Mouse (Mus musculus) liver, adult 2 months (tissue): ENCODE data around the gene 2610301B20Rik. TPM values are rescaled to one million over a fixed set of nuclear protein-coding genes. Genes with fewer than 3 reads are reported as not detected.
"Not testable (repeated sequence)": the region's sequence is repeated elsewhere in the genome, so short reads cannot be mapped to it uniquely, and the experiment has no call there.

Experiments
- DNase-seq: peaks from one replicate; pipeline ENCODE4 v3.0.0-alpha.2; 2011; ENCODE audit warnings: low read depth, low spot score; ENCODE audit errors: extremely low read depth
- H3K27ac ChIP-seq: fragments of 200-500 bp; replicated peaks from 2 replicates; pipeline ENCODE4 v1.5.1; 2012; ENCODE audit warnings: low read depth, mild to moderate bottlenecking, control low read depth, inconsistent platforms, low read length; ENCODE audit not compliant: insufficient read depth
- H3K27me3 ChIP-seq: fragments of 200-500 bp; 2 replicates; pipeline ENCODE4 v1.6.1; 2012; ENCODE audit warnings: mild to moderate bottlenecking, moderate library complexity, low read length, inconsistent platforms; ENCODE audit not compliant: control insufficient read depth, insufficient read depth
- H3K36me3 ChIP-seq: fragments of 200-500 bp; 2 replicates; pipeline ENCODE4 v1.6.1; 2012; ENCODE audit warnings: low read length, inconsistent platforms; ENCODE audit not compliant: control insufficient read depth, insufficient read depth
- H3K4me1 ChIP-seq: fragments of 200-500 bp; 2 replicates; pipeline ENCODE4 v1.6.1; 2011; ENCODE audit warnings: low read length; ENCODE audit not compliant: control insufficient read depth, insufficient read depth
- H3K4me3 ChIP-seq: fragments of 200-500 bp; 2 replicates; pipeline ENCODE4 v1.5.1; 2011; ENCODE audit warnings: low read depth, mild to moderate bottlenecking, control low read depth, low read length, moderate library complexity; ENCODE audit not compliant: insufficient read depth
- H3K79me2 ChIP-seq: fragments of 200-500 bp; 2 replicates; pipeline ENCODE4 v1.6.1; 2012; ENCODE audit warnings: inconsistent platforms, mild to moderate bottlenecking, low read length, moderate library complexity; ENCODE audit not compliant: control insufficient read depth, insufficient read depth
- H3K9ac ChIP-seq: fragments of 200-500 bp; 2 replicates; pipeline ENCODE4 v1.6.1; 2012; ENCODE audit warnings: low read depth, mild to moderate bottlenecking, control low read depth, inconsistent platforms, low read length
- CTCF ChIP-seq: fragments of 200-500 bp; IDR thresholded peaks from 2 replicates; pipeline ENCODE4 v1.5.1; 2011; ENCODE audit warnings: low read depth, low read length, control low read depth
- POLR2A ChIP-seq: fragments of 200-500 bp; IDR thresholded peaks from 2 replicates; pipeline ENCODE4 v1.6.1; 2011; ENCODE audit warnings: low read length, control low read depth; ENCODE audit not compliant: insufficient read depth; ENCODE audit errors: extremely low read depth
- WGBS: fragments of 180-500 bp; shearing (Covaris S2); methylation state at CpG from one replicate; pipeline ENCODE4 v1.1.7; 2018; 5-methylcytosine and 5-hydroxymethylcytosine counted together
- polyA plus RNA-seq: library from polyadenylated mRNA; depleted of rRNA; stranded (reverse); fragments of >200 nt; gene quantifications from 2 replicates; pipeline ENCODE4 v1.2.3, GENCODE M21; 2012
- total RNA-seq: library from RNA; depleted of rRNA; stranded (reverse); fragments of >200 nt; gene quantifications from 2 replicates; pipeline ENCODE4 v1.2.3, GENCODE M21; 2014

The 2610301B20Rik gene
- total and polyA plus RNA-seq, 2 experiments = 1.9 to 2.7 TPM

DNA sequence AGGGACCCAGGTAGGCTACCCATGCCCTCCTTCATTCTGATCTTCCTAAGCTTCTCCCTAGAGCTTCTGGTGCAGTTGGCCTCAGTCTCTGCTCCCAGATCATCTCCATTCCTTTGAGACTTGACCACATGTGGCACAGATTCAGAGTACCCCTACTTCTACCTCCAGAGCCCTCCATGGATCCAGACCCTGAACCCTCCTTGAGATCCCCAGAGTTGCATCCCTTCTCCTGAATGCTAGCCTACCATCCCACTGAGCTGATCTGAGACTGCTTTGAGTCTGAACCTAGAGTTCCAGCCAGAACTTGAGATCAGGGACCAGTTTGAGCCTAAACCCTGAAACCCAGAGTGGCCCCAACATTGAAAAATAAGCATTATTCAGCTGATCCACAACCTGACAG is 15.1 kb upstream of the 2610301B20Rik start:
- TF ChIP-seq CTCF (no peak), POLR2A (no peak)
- Histone ChIP-seq H3K79me2 (no peaks in the 10 kb centered on the region), H3K27me3 (no peaks in the 10 kb centered on the region), H3K4me3 (no peak overlapping the region), H3K4me1 (no peaks in the 10 kb centered on the region), H3K9ac (no peak overlapping the region), H3K36me3 (no peaks in the 10 kb centered on the region), H3K27ac (no peak overlapping the region)
- no peak for DNase-seq

DNA sequence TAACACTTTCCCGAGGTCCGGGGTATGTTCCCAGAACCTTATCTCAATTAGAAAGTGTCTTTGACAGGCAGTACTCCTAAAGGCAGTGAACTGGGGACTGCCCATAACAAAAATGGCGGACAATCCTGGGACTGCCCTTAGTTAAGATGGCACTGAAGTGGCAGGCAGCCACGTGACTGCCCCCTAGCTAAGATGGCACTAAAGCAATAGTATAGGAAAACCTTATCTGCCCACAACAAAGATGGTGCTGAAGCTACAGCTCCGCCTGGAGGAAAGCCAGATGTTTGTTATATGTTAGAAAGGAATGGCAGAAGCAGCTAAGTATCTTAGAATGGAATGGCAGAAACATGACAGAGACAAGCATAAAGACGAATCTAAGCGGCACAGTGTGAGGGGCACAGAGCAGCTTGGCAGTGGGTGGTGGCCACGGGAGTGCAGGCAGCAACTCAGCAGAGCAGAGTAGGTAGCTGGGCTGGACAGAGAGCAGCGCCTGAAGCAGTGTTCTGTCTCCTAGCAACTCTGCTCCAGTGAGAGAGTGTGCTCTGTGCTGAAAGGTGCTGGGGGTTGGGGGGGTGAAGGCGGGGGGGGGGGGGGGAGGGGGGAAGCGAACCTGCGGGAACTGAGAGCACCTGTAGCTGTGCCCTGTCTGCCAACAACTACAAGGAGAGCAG is 14.3 kb upstream of the 2610301B20Rik start:
- no peak overlapping the region for H3K9ac ChIP-seq
- no peak for DNase-seq
- no peaks in the 10 kb centered on the region for H3K79me2 ChIP-seq
- H3K4me3 ChIP-seq = no peak overlapping the region
- no peaks in the 10 kb centered on the region for H3K4me1 ChIP-seq
- no peaks in the 10 kb centered on the region for H3K27me3 ChIP-seq
- no peaks in the 10 kb centered on the region for H3K36me3 ChIP-seq
- TF ChIP-seq CTCF = no peak
- TF ChIP-seq POLR2A = no peak
- H3K27ac ChIP-seq = no peak overlapping the region
- WGBS = 53% methylated on average over 10 of the region's 12 CpGs

DNA sequence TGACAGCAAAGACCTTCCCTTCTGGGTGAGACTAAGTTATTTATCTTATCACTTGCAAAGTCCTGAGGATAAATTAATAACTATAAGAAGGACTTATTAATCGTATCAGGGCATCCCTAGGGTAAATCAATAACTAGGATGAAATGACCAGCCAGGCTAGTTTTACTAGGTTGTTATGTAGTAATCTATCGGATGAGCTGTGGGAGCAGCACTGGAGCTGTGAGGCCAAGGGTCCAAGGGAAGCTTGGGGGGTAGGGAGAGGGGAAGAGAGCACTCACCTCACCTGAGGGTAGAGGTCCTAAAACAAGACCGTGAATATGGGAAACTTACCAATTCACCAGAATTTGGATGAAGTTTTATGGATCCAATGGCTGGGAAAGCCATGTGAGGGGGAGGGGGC is 13.5 kb upstream of the 2610301B20Rik start:
- no peak for TF ChIP-seq CTCF
- TF ChIP-seq POLR2A = no peak
- no peaks in the 10 kb centered on the region for H3K79me2 ChIP-seq

DNA sequence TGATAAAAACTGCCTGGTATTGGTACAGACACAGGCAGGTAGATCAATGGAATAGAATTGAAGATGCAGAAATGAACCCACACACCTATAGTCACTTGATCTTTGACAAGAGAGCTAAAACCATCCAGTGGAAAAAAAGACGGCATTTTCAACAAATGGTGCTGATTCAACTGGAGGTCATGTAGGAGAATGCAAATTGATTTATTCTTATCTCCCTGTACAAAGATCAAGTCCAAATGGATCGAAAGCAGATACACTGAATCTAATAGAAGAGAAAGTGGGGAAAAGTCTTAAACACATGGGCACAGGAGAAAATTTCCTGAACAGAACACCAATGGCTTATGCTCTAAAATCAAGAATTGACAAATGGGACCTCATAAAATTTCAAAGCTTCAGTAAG is 11.4 kb upstream of the 2610301B20Rik start:
- not testable (repeated sequence) for H3K36me3 ChIP-seq, H3K27me3 ChIP-seq, H3K9ac ChIP-seq, H3K27ac ChIP-seq, H3K4me1 ChIP-seq, H3K79me2 ChIP-seq, H3K4me3 ChIP-seq
- DNase-seq = peak; percentile 71
- 24% methylated on average over 2 of the region's 2 CpGs for WGBS

More for the DNA sequence above, 13.5 kb upstream of the 2610301B20Rik start:
- no peak overlapping the region for H3K4me3 ChIP-seq
- no peaks in the 10 kb centered on the region for H3K4me1 ChIP-seq
- no peaks in the 10 kb centered on the region for H3K36me3 ChIP-seq
- DNase-seq = no peak
- no peaks in the 10 kb centered on the region for H3K27me3 ChIP-seq
- WGBS = 55% methylated on average over 3 of the region's 3 CpGs
- H3K27ac ChIP-seq = no peak overlapping the region
- no peak overlapping the region for H3K9ac ChIP-seq

DNA sequence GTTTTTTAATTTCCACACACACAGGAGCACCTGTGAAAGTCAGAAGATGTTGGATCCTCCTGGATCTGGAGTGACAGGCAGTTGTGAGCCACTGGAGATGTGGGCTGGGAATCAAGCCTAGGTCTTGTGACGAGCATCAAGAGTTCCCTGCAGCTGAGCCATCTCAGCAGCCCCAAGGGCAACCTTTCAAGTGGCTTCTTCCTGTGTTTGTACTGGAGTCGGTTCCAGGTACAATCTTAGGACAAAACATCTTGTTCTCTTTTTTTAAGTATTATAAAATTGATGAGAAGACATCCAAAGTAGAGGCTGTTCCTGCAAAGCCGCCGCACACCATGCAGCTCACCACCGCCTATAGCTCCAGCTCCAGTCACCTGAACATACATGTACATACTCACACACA is 2.1 kb upstream of the 2610301B20Rik start:
- H3K27ac ChIP-seq = no peak overlapping the region
- H3K27me3 ChIP-seq = no peaks in the 10 kb centered on the region
- 93% methylated on average over 5 of the region's 5 CpGs for WGBS
- TF ChIP-seq CTCF (no peak), POLR2A (no peak)
- no peak overlapping the region for H3K4me3 ChIP-seq
- H3K79me2 ChIP-seq = no peaks in the 10 kb centered on the region
- no peak for DNase-seq
- peaks cover 2% of the 10 kb centered on the region; the same call in 1 of the 2 replicates for H3K4me1 ChIP-seq
- no peak overlapping the region for H3K9ac ChIP-seq
- no peaks in the 10 kb centered on the region for H3K36me3 ChIP-seq

DNA sequence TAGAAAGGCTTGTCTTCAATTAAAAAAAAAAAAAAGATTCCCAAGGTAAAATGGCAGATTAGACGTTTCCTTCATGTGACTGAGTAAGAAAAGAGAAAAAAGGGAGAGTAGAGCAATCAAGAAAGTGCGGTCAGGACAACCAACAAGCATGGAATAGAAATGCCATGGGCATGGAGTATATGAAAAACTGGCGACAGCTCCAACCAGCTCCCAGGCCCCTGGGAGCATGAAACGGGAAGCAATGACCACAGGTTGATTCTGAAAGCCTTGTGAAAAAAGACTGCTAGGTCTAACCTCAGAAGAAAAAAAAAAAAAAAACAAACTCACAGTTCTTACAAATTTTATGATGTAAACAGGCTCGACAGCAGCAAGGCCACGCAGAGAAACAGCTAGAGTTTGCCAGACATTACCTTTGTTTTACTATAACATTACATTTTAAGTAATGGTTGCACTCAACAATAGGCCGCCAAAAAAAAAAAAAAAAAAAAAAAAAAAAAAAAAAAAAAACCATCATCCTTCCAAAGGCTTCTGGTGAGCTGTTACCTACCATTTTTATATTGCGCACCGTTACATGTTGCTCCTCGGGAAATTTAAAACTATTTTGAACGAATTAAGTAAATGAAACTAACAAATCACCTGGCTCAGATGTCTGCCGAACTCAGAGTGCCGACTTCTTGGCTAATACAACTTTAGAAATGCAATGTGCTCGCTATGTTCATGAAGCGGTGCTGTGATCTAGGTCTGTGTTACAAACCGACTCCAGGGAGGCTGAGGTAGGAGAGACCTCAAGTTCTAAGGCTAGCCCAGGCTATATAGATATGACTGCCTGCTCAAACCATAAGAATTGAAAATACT is 1.4 kb upstream of the 2610301B20Rik start:
- H3K9ac ChIP-seq = peak overlapping the region; percentile 34; the same call in 1 of the 2 replicates
- DNase-seq = peak; percentile 52
- H3K4me3 ChIP-seq = peak overlapping the region; percentile 92
- H3K27me3 ChIP-seq = no peaks in the 10 kb centered on the region
- WGBS = 31% methylated on average over 16 of the region's 16 CpGs
- no peak overlapping the region for H3K27ac ChIP-seq
- H3K4me1 ChIP-seq = peaks cover 2% of the 10 kb centered on the region; the same call in 1 of the 2 replicates
- TF ChIP-seq CTCF (no peak), POLR2A (no peak)
- no peaks in the 10 kb centered on the region for H3K36me3 ChIP-seq
- H3K79me2 ChIP-seq = no peaks in the 10 kb centered on the region
